Mouse (Mus musculus) heart, embryonic 15.5 days (tissue): ENCODE data around the gene Polr3k. TPM values are rescaled to one million over a fixed set of nuclear protein-coding genes. Genes with fewer than 3 reads are reported as not detected.

ENCODE experiments used
- ATAC-seq: fragments of 200-750 bp; cut with Nextera tagmentation; replicated peaks from 2 replicates; pipeline ENCODE4 v1.8.0; 2017; ENCODE audit warnings: low read depth, moderate TSS enrichment; ENCODE audit not compliant: insufficient number of reproducible peaks, insufficient read depth, low FRiP score
- H3K27ac ChIP-seq: fragments of 300-500 bp; sonication (generic); 2 replicates; pipeline ENCODE4 v1.5.1; 2015; ENCODE audit warnings: mild to moderate bottlenecking, inconsistent platforms
- H3K27me3 ChIP-seq: fragments of 300-500 bp; sonication (generic); 2 replicates; pipeline ENCODE4 v1.6.1; 2015; ENCODE audit warnings: inconsistent platforms
- H3K36me3 ChIP-seq: fragments of 300-500 bp; sonication (generic); 2 replicates; pipeline ENCODE4 v1.6.1; 2015; ENCODE audit warnings: mild to moderate bottlenecking, inconsistent platforms
- H3K4me1 ChIP-seq: fragments of 300-500 bp; sonication (generic); replicated peaks from 2 replicates; pipeline ENCODE4 v1.6.1; 2015; ENCODE audit warnings: inconsistent platforms
- H3K4me2 ChIP-seq: fragments of 300-500 bp; sonication (generic); 2 replicates; pipeline ENCODE4 v1.6.1; 2015; ENCODE audit warnings: inconsistent platforms, mild to moderate bottlenecking, moderate library complexity
- H3K4me3 ChIP-seq: fragments of 300-500 bp; sonication (generic); 2 replicates; pipeline ENCODE4 v1.5.1; 2015; ENCODE audit warnings: mild to moderate bottlenecking, inconsistent platforms
- H3K9ac ChIP-seq: fragments of 300-500 bp; sonication (generic); 2 replicates; pipeline ENCODE4 v1.6.1; 2015; ENCODE audit warnings: mild to moderate bottlenecking, inconsistent platforms
- H3K9me3 ChIP-seq: fragments of 300-500 bp; sonication (generic); replicated peaks from 2 replicates; pipeline ENCODE4 v1.6.1; 2016; ENCODE audit warnings: inconsistent platforms
- WGBS: fragments of 180-500 bp; shearing (Covaris S2); methylation state at CpG from one replicate; pipeline ENCODE4 v1.1.7; 2015; ENCODE audit warnings: mixed read lengths; 5-methylcytosine and 5-hydroxymethylcytosine counted together
- polyA plus RNA-seq: library from polyadenylated mRNA; unstranded; fragments of >200 nt; fragmentation: Nextera tagmentation; extraction: Ambion mirVana; gene quantifications from 2 replicates; pipeline ENCODE4 v1.2.1, GENCODE M21; 2015

Gene Polr3k
- polyA plus RNA-seq, 1 experiment from 2014 or later, result 37.9 TPM

- Histone ChIP-seq H3K27me3 (no peaks in the 10 kb centered on the region), H3K4me2 (no peak overlapping the region), H3K4me3 (no peak overlapping the region), H3K9ac (no peak overlapping the region), H3K27ac (no peak overlapping the region), H3K36me3 (no peaks in the 10 kb centered on the region), H3K4me1 (no peaks in the 10 kb centered on the region), H3K9me3 (no peaks in the 10 kb centered on the region)
- WGBS, result 75% methylated on average over 3 of the region's 3 CpGs
- ATAC-seq, result no peak
These were observed 19.0 kb downstream of the Polr3k start for GRCm38 (mm10) chr2:181883022-181883749.

DNA sequence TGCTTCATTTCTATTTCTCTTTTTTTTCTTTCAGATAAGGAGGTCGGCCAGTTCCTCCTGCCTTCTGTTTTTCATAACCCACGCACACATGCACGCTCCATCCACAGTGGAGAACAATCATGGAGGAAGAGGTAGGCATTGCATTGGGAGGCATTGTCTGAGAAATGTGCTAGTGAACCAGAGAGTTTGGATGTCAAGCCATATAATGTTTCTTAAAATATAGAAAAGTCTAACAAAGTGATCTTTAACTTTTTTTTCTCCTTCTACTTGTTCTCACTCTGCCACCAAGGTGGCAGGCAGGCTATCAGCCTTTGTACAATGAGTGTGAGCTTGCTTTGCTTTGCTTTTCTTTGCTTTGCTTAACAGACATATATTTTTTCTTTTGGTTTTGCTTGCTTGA, 53.7 kb downstream of the Polr3k start:
- no peaks in the 10 kb centered on the region for H3K4me1 ChIP-seq
- H3K36me3 ChIP-seq, result no peaks in the 10 kb centered on the region
- H3K27ac ChIP-seq, result no peak overlapping the region
- H3K9me3 ChIP-seq, result no peaks in the 10 kb centered on the region
- 45% methylated on average over 3 of the region's 3 CpGs for WGBS
- H3K9ac ChIP-seq, result no peak overlapping the region
- H3K4me2 ChIP-seq, result no peak overlapping the region
- H3K27me3 ChIP-seq, result no peaks in the 10 kb centered on the region
- ATAC-seq, result no peak
- no peak overlapping the region for H3K4me3 ChIP-seq

DNA sequence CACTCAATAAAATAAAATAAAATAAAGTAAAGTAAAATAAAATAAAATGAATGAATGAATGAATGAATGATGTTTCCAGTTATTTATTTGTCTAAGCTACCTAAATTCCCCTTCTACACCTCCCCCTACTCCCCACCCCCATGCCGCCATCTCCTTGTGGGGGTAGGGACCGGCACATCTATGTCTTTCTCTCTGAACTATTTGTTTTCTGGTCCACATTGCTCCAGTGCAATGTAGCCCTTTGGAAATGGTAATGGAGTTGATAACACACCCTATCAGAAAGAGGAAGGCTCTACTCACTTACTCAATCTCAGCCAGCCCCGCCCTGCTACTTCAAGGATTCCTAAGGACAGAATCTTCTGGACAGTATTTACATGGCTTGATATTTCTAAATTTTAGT, 54.4 kb downstream of the Polr3k start:
- H3K36me3 ChIP-seq, result no peaks in the 10 kb centered on the region
- no peak overlapping the region for H3K4me3 ChIP-seq
- no peaks in the 10 kb centered on the region for H3K27me3 ChIP-seq
- no peak overlapping the region for H3K9ac ChIP-seq
- H3K4me1 ChIP-seq, result no peaks in the 10 kb centered on the region
- no peak overlapping the region for H3K4me2 ChIP-seq
- ATAC-seq, result peak; percentile 92
- no peaks in the 10 kb centered on the region for H3K9me3 ChIP-seq
- no peak overlapping the region for H3K27ac ChIP-seq
- WGBS, result 38% methylated on average over 3 of the region's 3 CpGs

Other genes starting within 250 kb of the Polr3k start
- gene Gm29797, start 207.3 kb upstream of the Polr3k start, polyA plus RNA-seq, result not detected in 2 replicates
- gene Sox18, start 192.7 kb upstream of the Polr3k start, polyA plus RNA-seq, result 41.9 and 47.2 TPM in 2 replicates
- gene Tcea2, start 184.0 kb upstream of the Polr3k start, polyA plus RNA-seq, result 13.5 and 19.2 TPM in 2 replicates
- 30.9 and 45.3 TPM in 2 replicates for gene Rgs19, start 170.4 kb upstream of the Polr3k start, polyA plus RNA-seq
- gene Lkaaear1, start 165.9 kb upstream of the Polr3k start, polyA plus RNA-seq, result not detected in 2 replicates
- 1.8 and 3.0 TPM in 2 replicates for gene Oprl1, start 149.3 kb upstream of the Polr3k start, polyA plus RNA-seq
- gene Myt1, start 101.0 kb upstream of the Polr3k start, polyA plus RNA-seq, result 0.06 and 0.38 TPM in 2 replicates
- 27.0 and 29.3 TPM in 2 replicates for gene Pcmtd2, start 26.5 kb upstream of the Polr3k start, polyA plus RNA-seq
- gene Gm14496, start 126.8 kb downstream of the Polr3k start, polyA plus RNA-seq, result not detected in 2 replicates